Mouse (Mus musculus): ENCODE measurements around the gene Plcl1.

DNA sequence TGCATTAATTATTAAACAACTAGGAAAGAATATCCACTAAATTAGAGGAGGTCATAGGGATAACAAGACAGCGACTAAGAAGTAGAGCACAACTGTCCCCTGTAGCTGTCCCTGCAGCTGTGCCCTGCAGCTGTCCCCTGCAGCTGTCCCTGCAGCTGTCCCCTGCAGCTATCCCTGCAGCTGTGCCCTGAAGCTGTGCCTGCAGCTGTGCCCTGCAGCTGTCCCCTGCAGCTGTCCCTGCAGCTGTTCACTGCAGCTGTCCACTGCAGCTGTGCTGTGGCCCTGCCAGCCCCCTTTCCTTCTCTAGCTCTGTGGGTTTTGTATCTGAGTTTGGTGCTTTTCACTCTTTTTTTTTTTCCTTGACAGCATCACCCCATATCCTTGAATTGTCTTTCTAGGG, 118.2 kb downstream of the Plcl1 start:
- TF ChIP-seq POLR2A (IDR thresholded peaks at IDR 0.05; ENCODE audit: borderline replicate concordance, insufficient read depth, low read length) (no peak), CTCF (IDR thresholded peaks at IDR 0.05; ENCODE audit: borderline replicate concordance, insufficient read depth, low read depth, low read length) (no peak)

Measured in cerebellum, adult 2 months (tissue).